Mouse (Mus musculus) limb, embryonic 14.5 days (tissue): ENCODE data around the gene Nav2. TPM values are rescaled to one million over a fixed set of nuclear protein-coding genes. Genes with fewer than 3 reads are reported as not detected.

Experiments
- ATAC-seq: fragments of 200-750 bp; cut with Nextera tagmentation; 2 replicates; pipeline ENCODE4 v1.8.0; 2017; ENCODE audit warnings: low read depth, moderate number of reproducible peaks, moderate TSS enrichment; ENCODE audit not compliant: low FRiP score
- DNase-seq: peaks from one replicate; pipeline ENCODE4 v3.0.0-alpha.2; 2015; ENCODE audit warnings: low spot score
- H3K27ac ChIP-seq: fragments of 300-500 bp; sonication (generic); replicated peaks from 2 replicates; pipeline ENCODE4 v1.5.1; 2014; ENCODE audit warnings: low read depth, mild to moderate bottlenecking, low read length, moderate library complexity, mixed read lengths
- H3K27me3 ChIP-seq: fragments of 300-500 bp; sonication (generic); 2 replicates; pipeline ENCODE4 v1.6.1; 2014; ENCODE audit warnings: low read length, mixed read lengths; ENCODE audit not compliant: control insufficient read depth, insufficient read depth
- H3K36me3 ChIP-seq: fragments of 300-500 bp; sonication (generic); 2 replicates; pipeline ENCODE4 v1.6.1; 2014; ENCODE audit warnings: mild to moderate bottlenecking, low read length, moderate library complexity, mixed read lengths; ENCODE audit not compliant: control insufficient read depth, insufficient read depth
- H3K4me1 ChIP-seq: fragments of 300-500 bp; sonication (generic); 2 replicates; pipeline ENCODE4 v1.6.1; 2014; ENCODE audit warnings: antibody characterized with exemption, low read length, mixed read lengths; ENCODE audit not compliant: control insufficient read depth, insufficient read depth
- H3K4me2 ChIP-seq: fragments of 300-500 bp; sonication (generic); replicated peaks from 2 replicates; pipeline ENCODE4 v1.6.1; 2014; ENCODE audit warnings: low read depth, mild to moderate bottlenecking, low read length, moderate library complexity; ENCODE audit not compliant: severe bottlenecking
- H3K4me3 ChIP-seq: fragments of 300-500 bp; sonication (generic); replicated peaks from 2 replicates; pipeline ENCODE4 v1.5.1; 2014; ENCODE audit warnings: low read length
- H3K9ac ChIP-seq: fragments of 300-500 bp; sonication (generic); 2 replicates; pipeline ENCODE4 v1.6.1; 2014; ENCODE audit warnings: mild to moderate bottlenecking, low read depth, low read length, moderate library complexity; ENCODE audit not compliant: severe bottlenecking
- H3K9me3 ChIP-seq: fragments of 300-500 bp; sonication (generic); 2 replicates; pipeline ENCODE4 v1.6.1; 2016; ENCODE audit warnings: low read length; ENCODE audit not compliant: control insufficient read depth
- POLR2A ChIP-seq: fragments of 200-500 bp; IDR thresholded peaks from 2 replicates; pipeline ENCODE4 v1.8.0; 2012; ENCODE audit warnings: inconsistent platforms, mild to moderate bottlenecking, moderate library complexity, borderline replicate concordance; ENCODE audit not compliant: insufficient read depth, insufficient read length; ENCODE audit errors: extremely low read depth
- WGBS: fragments of 180-500 bp; shearing (Covaris S2); extraction: QIAGEN DNeasy Blood & Tissue Kit; methylation state at CpG from one replicate; pipeline ENCODE4 v1.1.7; 2014; 5-methylcytosine and 5-hydroxymethylcytosine counted together
- polyA plus RNA-seq, 2 experiments: library from polyadenylated mRNA; depleted of rRNA in 1 of 2; stranded (reverse) in 1 of 2; unstranded in 1 of 2; fragments of >200 nt; fragmentation: Nextera tagmentation in 1 of 2; extraction: Ambion mirVana in 1 of 2; gene quantifications; 2 replicates each; pipeline versions ENCODE4 v1.2.1 to v1.2.3; 2012 to 2014

The Nav2 gene
- polyA plus RNA-seq, 2 experiments, result 15.8 to 16.8 TPM

GRCm38 (mm10) chr7:48909342-48909671 is 791 bp downstream of the Nav2 start:
- H3K27ac ChIP-seq, result no peak overlapping the region
- no peaks in the 10 kb centered on the region for H3K27me3 ChIP-seq
- 42% methylated on average over 4 of the region's 4 CpGs for WGBS
- H3K9me3 ChIP-seq, result no peaks in the 10 kb centered on the region
- H3K4me1 ChIP-seq, result no peaks in the 10 kb centered on the region
- no peak for TF ChIP-seq POLR2A
- no peak overlapping the region for H3K4me2 ChIP-seq
- DNase-seq (no peak), ATAC-seq (no peak)
- H3K36me3 ChIP-seq, result no peaks in the 10 kb centered on the region
- H3K4me3 ChIP-seq, result no peak overlapping the region
- no peak overlapping the region for H3K9ac ChIP-seq

GRCm38 (mm10) chr7:48910282-48910681 is 1.8 kb downstream of the Nav2 start:
- Histone ChIP-seq H3K9ac (no peak overlapping the region), H3K36me3 (no peaks in the 10 kb centered on the region), H3K4me3 (no peak overlapping the region), H3K27ac (no peak overlapping the region), H3K4me2 (no peak overlapping the region), H3K4me1 (no peaks in the 10 kb centered on the region), H3K27me3 (no peaks in the 10 kb centered on the region), H3K9me3 (no peaks in the 10 kb centered on the region)
- ATAC-seq, result no peak
- no peak for TF ChIP-seq POLR2A
- DNase-seq, result no peak
- WGBS, result 62% methylated on average over 6 of the region's 6 CpGs

GRCm38 (mm10) chr7:48911146-48911545 is 2.6 kb downstream of the Nav2 start:
- no peak for TF ChIP-seq POLR2A
- no peak overlapping the region for H3K9ac ChIP-seq
- no peaks in the 10 kb centered on the region for H3K27me3 ChIP-seq
- H3K27ac ChIP-seq, result no peak overlapping the region
- H3K4me1 ChIP-seq, result no peaks in the 10 kb centered on the region
- no peaks in the 10 kb centered on the region for H3K9me3 ChIP-seq
- H3K4me2 ChIP-seq, result no peak overlapping the region
- no peak overlapping the region for H3K4me3 ChIP-seq
- H3K36me3 ChIP-seq, result no peaks in the 10 kb centered on the region
- DNase-seq, result no peak
- no peak for ATAC-seq

GRCm38 (mm10) chr7:48914630-48915506 is 6.4 kb downstream of the Nav2 start:
- H3K27me3 ChIP-seq, result no peaks in the 10 kb centered on the region
- no peak for ATAC-seq
- no peak overlapping the region for H3K4me3 ChIP-seq
- no peaks in the 10 kb centered on the region for H3K9me3 ChIP-seq
- H3K27ac ChIP-seq, result no peak overlapping the region
- no peak for DNase-seq
- H3K9ac ChIP-seq, result no peak overlapping the region
- H3K4me2 ChIP-seq, result no peak overlapping the region
- 58% methylated on average over 12 of the region's 12 CpGs for WGBS
- no peaks in the 10 kb centered on the region for H3K36me3 ChIP-seq
- H3K4me1 ChIP-seq, result 0 out of 2 replicates have a peak, but pooled peaks cover 3% of the 10 kb centered on the region
- no peak for TF ChIP-seq POLR2A

- DNase-seq (no peak), ATAC-seq (no peak)
- TF ChIP-seq POLR2A, result no peak
- Histone ChIP-seq H3K9me3 (no peaks in the 10 kb centered on the region), H3K27ac (no peak overlapping the region), H3K27me3 (no peaks in the 10 kb centered on the region), H3K9ac (no peak overlapping the region), H3K4me2 (no peak overlapping the region), H3K36me3 (no peaks in the 10 kb centered on the region), H3K4me3 (no peak overlapping the region), H3K4me1 (0 out of 2 replicates have a peak, but pooled peaks cover 3% of the 10 kb centered on the region)
- WGBS, result 25% methylated on average over 5 of the region's 5 CpGs
These were observed 8.9 kb downstream of the Nav2 start for GRCm38 (mm10) chr7:48917463-48917862.
